Mouse (Mus musculus) frontal cortex, adult 2 months (tissue): ENCODE data around the gene Tmem248. TPM values are rescaled to one million over a fixed set of nuclear protein-coding genes. Genes with fewer than 3 reads are reported as not detected.

ENCODE experiments used
- DNase-seq, 2 experiments: peaks; one replicate each; pipeline ENCODE4 v3.0.0; 2022; ENCODE audit warnings: low spot score in 1 of 2; ENCODE audit errors: extremely low spot score in 1 of 2
- polyA plus RNA-seq: library from polyadenylated mRNA; depleted of rRNA; stranded (reverse); fragments of >200 nt; gene quantifications from 2 replicates; pipeline ENCODE4 v1.2.3, GENCODE M21; 2012; rRNA removed

Tmem248 gene
- 31.2 and 32.7 TPM in 2 replicates for polyA plus RNA-seq

- DNase-seq, result no peak
Measured at GRCm38 (mm10) chr5:130216781-130217180, at the start of gene Tmem248. Tmem248 (plus strand) TSS chr5:130217081.

- DNase-seq, result no peak
Measured at GRCm38 (mm10) chr5:130169109-130169508, 47.8 kb upstream of the Tmem248 start.

- no peak for DNase-seq
Measured at GRCm38 (mm10) chr5:130170666-130171422, 46.0 kb upstream of the Tmem248 start.

- peak; percentile 86 to 93 for DNase-seq
Measured at GRCm38 (mm10) chr5:130171423-130171954, 45.4 kb upstream of the Tmem248 start, which contains the start of gene Rabgef1. Rabgef1 (plus strand) TSS chr5:130171798.

GRCm38 (mm10) chr5:130171956-130172601 is 44.8 kb upstream of the Tmem248 start:
- peak in 1 of 2 experiments; percentile 29 for DNase-seq

- no peak for DNase-seq
Measured at GRCm38 (mm10) chr5:130173012-130173411, 43.9 kb upstream of the Tmem248 start.

- DNase-seq, result no peak
Measured at GRCm38 (mm10) chr5:130177871-130178270, 39.0 kb upstream of the Tmem248 start.

- no peak for DNase-seq
Measured at GRCm38 (mm10) chr5:130180362-130180761, 36.5 kb upstream of the Tmem248 start.

- no peak for DNase-seq
Measured at GRCm38 (mm10) chr5:130181740-130182540, 34.9 kb upstream of the Tmem248 start.

- DNase-seq, result no peak
Measured at GRCm38 (mm10) chr5:130182541-130182821, 34.4 kb upstream of the Tmem248 start.

- no peak for DNase-seq
Measured at GRCm38 (mm10) chr5:130184193-130184856, 32.6 kb upstream of the Tmem248 start.

- no peak for DNase-seq
Measured at GRCm38 (mm10) chr5:130185312-130185711, 31.6 kb upstream of the Tmem248 start.

- DNase-seq, result peak in 1 of 2 experiments; percentile 52
Measured at GRCm38 (mm10) chr5:130187383-130187782, 29.5 kb upstream of the Tmem248 start.

GRCm38 (mm10) chr5:130190909-130191308 is 26.0 kb upstream of the Tmem248 start:
- DNase-seq, result no peak

- no peak for DNase-seq
Measured at GRCm38 (mm10) chr5:130191865-130192264, 25.0 kb upstream of the Tmem248 start.

GRCm38 (mm10) chr5:130192356-130192944 is 24.4 kb upstream of the Tmem248 start:
- DNase-seq, result no peak

- DNase-seq, result no peak
Measured at GRCm38 (mm10) chr5:130193760-130194159, 23.1 kb upstream of the Tmem248 start.

- no peak for DNase-seq
Measured at GRCm38 (mm10) chr5:130196307-130196706, 20.6 kb upstream of the Tmem248 start.

GRCm38 (mm10) chr5:130197454-130197853 is 19.4 kb upstream of the Tmem248 start:
- no peak for DNase-seq

GRCm38 (mm10) chr5:130197981-130198380 is 18.9 kb upstream of the Tmem248 start:
- no peak for DNase-seq
